Comparison of ENCODE assay signal across 13 mouse cellular contexts in the genomic region with DNA sequence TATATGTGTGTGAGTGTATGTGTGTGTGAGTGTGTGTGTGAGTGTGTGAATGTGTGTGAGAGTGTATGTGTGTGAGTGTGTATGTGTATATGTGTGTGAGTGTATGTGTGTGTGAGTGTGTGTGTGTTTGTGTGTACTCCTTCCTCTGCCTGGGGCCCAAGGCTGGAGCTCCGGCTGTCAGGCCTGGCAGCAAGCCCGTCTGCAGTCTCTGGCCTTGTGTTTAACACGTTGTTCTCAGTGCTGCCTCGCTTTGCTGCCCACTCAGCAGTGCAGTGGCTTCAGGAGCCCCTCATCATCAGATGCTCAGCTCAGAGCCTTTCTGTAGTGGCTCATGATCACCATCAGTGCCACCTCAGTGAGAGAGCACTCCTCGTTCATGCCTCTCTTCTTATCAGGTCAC.
DNase-seq lines count a peak whose midpoint lies in the region; ATAC-seq lines count a peak whose summit lies in the region.
"Had no signal": no experiment of that assay in that cellular context is flagged by ENCODE, and none has a peak within 500 bp of the region (broad histone marks: within the 10 kb centered on the region; RNA-seq: fewer than 3 reads in every experiment).

No protein-coding gene starts in this region.

- peak; percentile 35 for DNase-seq in layer of hippocampus, adult 11-12 months (ENCODE audit: low spot score)
- DNase-seq in layer of hippocampus, adult 9-10 months (ENCODE audit: low spot score), result no peak
- peak; percentile 50 for DNase-seq in right cerebral cortex, postnatal 4 days
- no peak for DNase-seq in right cerebral cortex, adult 18-20 months
- DNase-seq in cerebellum, adult 9-11 months, result peak; percentile 37
- DNase-seq in testis, postnatal 10 days (ENCODE audit: low spot score), result peak; percentile 67
- no peak for DNase-seq in spleen, postnatal 10 days (ENCODE audit: low spot score in 2 of 2)
- DNase-seq: lung, postnatal 36 days; thymus, adult 2 months had no signal

- H3K4me1 ChIP-seq in neural tube, embryonic 15.5 days, result no peaks in the 10 kb centered on the region

- WGBS in neural tube, embryonic 15.5 days, result 59% methylated on average over 5 of the region's 5 CpGs

- no peak overlapping the region for H3K4me2 ChIP-seq in neural tube, embryonic 15.5 days
- H3K4me2 ChIP-seq: heart, embryonic 15.5 days; limb, embryonic 13.5 days had no signal

- no peak overlapping the region for H3K4me3 ChIP-seq in neural tube, embryonic 15.5 days (replicated peaks)
- H3K4me3 ChIP-seq: heart, embryonic 15.5 days; limb, embryonic 13.5 days had no signal

- no peak overlapping the region for H3K9ac ChIP-seq in neural tube, embryonic 15.5 days (replicated peaks)
- H3K9ac ChIP-seq: heart, embryonic 15.5 days; limb, embryonic 13.5 days had no signal

- no peak for ATAC-seq in neural tube, embryonic 15.5 days (ENCODE audit: low FRiP score)
- ATAC-seq: inflammation-experienced regulatory T-cells, adult 6 months had no signal

- no peaks in the 10 kb centered on the region for H3K9me3 ChIP-seq in neural tube, embryonic 15.5 days (replicated peaks)
- H3K9me3 ChIP-seq: heart, embryonic 15.5 days; limb, embryonic 13.5 days had no signal

- H3K27me3 ChIP-seq in neural tube, embryonic 15.5 days (replicated peaks), result no peaks in the 10 kb centered on the region
- H3K27me3 ChIP-seq: heart, embryonic 15.5 days; limb, embryonic 13.5 days had no signal

- H3K36me3 ChIP-seq in neural tube, embryonic 15.5 days, result no peaks in the 10 kb centered on the region
- H3K36me3 ChIP-seq: heart, embryonic 15.5 days; limb, embryonic 13.5 days had no signal

- no peak overlapping the region for H3K27ac ChIP-seq in neural tube, embryonic 15.5 days (replicated peaks)
- H3K27ac ChIP-seq: heart, embryonic 15.5 days; limb, embryonic 13.5 days had no signal

Comparison
In these comparisons a context has a peak if more than half of its experiments do, and no peak if none do; other contexts are left out.
1. DNase-seq: peak in layer of hippocampus, adult 11-12 months (single experiment), right cerebral cortex, postnatal 4 days (single experiment), cerebellum, adult 9-11 months (single experiment) and testis, postnatal 10 days (single experiment); none in layer of hippocampus, adult 9-10 months (single experiment), right cerebral cortex, adult 18-20 months (single experiment) and spleen, postnatal 10 days (0 of 2).